Mouse (Mus musculus): ENCODE results near the gene Pax3.
A peak's percentile ranks its signal among the peaks of the same experiment; 100 is the strongest.

Pax3 gene

DNA sequence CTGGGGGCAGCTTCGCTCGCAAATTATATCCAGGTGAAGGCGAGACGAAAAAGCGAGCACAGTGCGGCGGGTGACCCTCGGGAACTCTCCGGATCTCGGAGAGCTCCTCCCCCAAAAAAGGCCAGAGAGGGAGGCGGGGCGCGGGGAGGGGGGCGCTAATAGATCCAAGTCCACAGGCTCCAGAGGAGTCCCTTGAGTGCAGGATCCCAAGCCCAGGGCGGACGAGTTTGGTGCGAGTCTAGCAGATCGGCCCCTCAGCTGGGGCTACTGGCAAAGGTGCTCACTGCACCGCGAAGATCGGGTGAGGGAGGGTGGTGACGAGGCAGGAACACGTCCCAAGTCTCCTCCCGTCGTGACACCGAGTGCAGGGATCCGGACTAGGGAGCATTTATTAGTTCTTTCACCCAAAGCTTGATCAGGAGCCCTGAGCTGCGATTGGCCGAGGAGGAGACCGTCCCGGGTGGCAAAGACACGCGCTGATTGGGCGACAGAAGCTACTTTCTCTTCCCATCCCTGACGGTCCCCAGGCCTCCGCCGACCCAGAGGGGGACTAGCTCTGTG, at the start of gene Pax3:
Pax3 (minus strand) TSS at position 384 of the 561 bp plus-strand sequence.
- DNase-seq = no peak

DNA sequence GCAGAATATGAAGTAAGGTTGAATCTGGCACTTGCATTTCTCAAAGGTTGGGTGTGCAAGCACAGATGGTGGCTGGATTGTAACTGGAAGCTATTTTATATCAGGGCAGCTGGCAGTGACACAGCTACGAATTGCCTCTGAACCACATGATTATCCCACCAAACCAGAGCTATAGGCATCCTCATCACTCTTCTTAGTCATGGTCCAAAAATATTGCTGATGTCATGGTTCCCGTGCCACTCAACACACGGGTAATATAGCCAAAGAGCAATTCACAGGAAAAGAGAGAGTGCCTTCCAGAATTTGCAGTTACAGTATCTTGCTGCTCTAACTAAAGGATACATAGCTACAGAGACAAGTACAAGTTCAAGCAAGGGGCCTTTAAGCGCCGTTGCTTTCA, 37.4 kb upstream of the Pax3 start:
- DNase-seq = no peak

DNA sequence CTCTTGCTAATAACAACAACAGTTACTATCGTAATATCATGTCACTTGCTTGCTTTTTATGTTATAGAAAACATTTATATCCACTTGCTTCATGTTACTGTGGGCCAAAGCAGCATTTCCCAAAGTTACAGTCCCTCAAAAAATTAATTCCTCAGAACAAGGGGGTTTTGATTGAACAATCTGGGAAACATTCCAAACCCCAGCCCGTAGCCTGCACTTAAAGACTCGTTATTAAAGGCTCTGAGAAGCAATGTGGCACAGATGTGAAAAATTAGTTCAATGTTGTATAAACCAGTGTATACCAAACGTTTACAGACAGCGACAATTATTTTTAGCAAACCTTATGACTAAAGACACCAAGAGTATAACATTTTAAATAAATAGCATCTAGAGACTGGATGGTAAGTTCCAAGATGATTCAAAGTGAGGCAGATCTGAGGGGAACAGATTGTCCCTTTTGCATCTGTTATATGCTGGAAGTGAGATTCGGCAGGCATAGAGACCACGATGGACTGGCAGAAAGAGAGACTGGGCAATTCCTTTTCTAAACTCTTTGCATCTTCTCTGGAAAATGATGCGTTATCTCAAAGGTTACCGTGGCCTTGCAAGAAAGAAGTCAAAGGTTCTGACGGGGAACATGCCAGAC, 35.1 kb upstream of the Pax3 start:
- DNase-seq = no peak

DNA sequence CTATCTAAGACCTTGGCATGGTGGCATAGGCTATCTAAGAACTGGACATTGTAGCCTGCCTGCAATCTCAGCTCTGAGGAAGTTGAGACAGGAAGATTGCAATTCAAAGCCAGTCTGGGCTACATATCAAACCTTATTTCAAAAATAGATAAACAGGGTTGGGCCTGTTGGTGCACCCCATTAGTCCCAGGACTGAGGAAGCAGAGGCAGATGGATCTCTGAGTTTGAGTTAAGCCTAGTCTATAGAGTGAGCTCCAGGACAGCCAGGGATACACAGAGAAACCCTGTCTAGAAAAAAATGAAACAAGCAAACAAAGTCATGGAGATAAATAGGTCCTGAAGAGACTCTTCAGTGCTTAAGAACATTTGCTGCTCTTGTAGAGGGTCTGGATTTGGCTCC, 32.9 kb upstream of the Pax3 start:
- no peak for DNase-seq

DNA sequence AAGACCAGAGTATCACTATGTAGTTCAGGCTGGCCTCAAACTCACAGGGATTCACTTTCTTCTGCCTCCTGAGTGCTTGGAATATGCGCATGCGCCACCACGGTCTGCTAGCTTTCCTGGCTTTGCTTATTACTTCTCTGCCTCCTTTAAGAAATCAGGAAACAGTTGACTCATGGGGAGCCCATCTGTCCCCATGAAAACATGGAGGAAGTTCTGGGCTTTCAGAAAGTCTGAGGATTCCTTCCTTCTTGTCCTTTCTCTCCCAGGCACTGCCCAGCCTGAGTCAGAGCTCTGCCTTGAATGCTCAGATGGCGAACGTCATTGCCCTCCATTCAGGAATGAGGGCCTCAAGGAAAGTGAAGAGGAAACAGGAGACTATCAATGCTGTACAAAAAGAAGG, 31.8 kb upstream of the Pax3 start:
- no peak for DNase-seq

DNA sequence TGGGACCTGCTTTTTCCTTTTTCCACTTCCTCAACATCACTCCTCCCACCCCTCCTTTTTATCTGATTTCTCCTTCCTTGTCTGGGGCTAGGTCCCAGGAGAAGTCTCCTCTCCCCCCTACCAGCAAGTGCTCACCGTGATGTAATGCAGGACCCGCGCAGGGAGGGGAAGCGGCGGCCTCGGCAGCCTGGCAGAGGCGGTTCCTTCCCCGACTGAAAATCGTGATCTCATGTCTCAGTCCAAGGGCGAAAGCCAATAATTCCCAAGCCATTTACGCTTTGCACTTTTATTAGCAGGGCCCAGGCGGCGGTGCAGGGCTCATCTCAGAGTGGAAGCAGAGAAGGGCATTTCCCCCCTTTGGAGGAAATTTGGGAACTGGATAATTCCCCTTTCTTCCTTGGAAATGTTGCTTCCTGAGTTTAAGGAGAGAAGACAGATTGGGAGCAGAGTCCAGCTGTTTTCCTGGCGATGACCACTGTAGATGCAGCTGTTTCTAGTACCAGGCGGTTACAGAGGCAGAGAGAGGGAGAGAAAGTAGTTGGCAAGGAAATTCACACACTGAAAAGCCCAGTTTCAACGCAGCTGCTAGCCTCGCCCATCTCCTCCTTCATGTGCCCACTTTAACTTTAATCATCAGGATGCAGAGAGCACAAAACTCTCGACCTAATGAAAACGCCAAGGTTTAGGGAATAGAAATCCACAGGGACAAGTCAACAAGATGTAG, 21.3 kb upstream of the Pax3 start:
- peak in 1 of 2 experiments; percentile 37 for DNase-seq

DNA sequence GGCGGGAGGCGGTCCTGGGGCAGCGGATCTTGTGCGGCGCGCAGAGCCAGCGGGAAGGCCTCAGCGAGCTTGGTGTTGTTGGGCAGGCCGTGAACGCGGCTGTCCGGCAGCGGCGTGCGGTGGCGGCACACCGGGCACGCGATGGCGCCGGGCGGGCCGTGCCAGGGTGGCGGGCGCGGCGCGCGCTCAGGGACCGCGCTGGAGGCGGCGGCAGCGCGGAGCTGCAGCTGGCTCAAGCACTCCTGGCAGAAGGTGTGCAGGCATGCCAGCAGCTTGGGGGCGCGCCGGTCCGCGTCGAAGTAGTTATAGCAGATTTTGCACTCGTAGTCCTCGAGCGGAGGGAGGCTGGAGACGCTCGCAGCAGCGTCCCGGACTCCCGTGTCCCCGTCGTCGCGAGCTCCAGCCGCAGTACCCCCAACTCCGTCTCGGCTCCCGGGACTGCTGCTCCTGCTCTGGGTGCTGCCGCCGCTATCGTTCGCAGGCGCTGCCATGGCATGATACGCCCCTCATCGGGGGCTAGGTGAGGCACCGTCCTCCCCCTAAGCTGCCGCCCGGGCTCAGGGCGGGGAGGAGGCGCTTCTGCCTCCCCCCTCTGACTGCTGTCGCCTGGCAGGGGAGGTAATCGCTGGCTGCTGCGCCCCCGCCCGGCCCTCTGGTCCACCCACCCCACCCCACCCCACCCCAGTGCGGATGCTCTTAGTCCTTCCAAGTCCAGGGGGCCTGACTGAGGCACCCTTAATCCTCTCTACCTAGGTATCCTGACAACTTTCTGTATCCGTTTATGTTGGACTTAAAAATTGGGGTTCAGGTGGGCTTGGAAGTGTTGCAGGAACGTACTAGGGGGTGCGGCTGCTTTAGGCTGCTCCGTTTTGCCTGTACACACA, 20.5 kb upstream of the Pax3 start:
- DNase-seq = peak in 1 of 2 experiments; percentile 59

DNA sequence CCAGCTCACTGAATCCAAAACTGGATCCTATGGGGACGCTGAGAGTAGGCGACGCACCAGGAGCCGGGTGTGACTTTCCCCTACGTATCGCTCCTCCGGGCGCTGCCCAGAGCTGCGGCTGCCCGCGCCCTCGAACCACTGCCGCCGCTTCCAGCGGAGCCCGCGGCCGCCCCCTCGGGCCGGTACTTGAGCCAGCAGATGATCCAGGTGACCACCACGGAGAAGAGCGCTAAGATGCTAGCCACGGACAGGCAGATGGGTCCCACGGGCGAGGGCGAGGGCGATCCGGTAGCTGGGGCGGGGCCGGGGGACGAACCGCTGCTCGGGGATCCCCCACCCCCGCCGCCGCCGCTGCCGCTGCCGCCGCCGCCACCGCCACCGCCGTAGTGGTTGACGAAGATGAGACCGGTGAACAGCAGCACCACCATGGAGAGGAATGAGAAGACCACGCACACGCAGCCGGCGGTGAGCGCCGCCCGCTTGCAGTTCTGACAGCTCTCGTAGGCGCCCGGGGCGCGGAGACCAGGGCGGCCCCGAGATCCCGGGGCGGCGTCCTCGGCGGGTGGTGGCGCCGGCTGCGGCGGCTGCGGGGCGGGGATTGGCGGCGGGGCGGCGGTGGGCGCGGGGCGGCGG, 19.7 kb upstream of the Pax3 start:
- DNase-seq = peak in 1 of 2 experiments; percentile 44

DNA sequence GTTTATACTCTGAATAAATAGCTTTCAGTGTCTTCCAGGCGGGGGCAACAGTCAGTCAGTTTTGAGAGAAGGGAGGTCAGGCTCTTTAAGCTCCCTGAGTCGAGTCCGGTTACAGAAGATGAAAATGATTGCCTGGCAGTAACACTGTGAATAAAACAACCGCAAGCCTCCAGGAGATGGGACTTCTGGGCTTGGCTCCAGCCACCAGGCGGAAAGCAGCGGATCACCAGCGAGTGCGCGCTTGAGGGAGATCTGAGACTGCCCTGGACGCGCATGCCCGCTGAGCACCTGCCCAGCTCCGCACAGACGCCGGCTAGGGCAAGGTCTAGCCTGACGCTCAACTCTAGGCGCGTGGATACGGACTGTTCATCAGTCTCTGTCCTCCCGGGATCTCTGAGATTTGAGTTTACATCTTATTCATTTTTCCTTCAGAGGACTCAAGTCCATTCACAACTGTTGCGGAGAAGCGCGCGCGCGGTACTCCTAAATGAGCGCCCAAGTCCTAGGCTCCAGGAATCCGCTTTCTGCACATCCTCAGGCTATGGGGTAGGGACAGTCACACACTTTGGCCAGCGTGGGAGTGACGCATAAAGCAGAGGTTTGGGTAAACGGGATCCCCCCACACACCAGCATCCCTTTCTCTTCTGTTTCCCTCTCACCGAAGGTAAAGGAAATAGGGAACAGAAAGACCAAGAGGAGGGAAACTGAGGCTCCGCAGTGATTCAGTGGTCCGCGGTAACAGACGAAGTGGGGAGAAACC, 19.0 kb upstream of the Pax3 start:
- DNase-seq = peak in 1 of 2 experiments; percentile 63

DNA sequence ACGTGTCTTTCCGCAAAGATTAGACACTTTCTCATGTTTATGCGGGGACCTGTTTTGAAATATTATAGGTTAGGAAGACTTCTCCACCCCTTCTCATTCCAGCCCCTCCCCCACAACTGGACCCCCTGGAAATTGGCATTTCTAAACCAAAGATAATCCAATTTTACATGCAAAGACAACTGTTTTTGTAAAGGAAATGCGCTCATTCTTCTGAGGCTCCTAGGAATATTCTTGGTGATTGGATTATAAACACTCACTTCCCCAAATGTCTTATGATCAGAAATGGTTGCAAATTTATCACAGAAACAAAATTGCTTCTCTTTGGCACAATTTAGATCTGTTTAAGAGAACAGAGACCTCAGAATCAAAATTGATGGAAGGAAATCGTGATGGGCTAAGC, 14.1 kb upstream of the Pax3 start:
- no peak for DNase-seq

DNA sequence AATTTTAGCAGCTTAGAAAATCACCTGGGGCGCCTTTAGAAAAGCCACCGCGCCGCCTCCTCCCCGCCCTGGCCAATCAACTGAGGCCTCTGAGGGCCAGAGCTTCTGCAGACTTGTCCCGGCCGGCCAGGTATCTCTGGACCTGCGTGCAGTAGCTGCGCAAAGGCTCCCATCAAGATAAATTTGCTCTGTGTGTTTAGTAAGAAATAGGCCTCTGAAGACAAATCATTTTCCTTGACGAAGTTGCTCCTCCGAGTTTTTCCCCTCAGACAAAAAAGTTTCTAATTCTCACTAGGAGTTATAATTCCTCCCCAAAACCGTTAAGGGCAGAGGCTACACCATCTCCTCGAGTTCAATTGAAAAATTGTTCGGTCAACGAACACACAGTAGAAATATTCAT, 13.6 kb upstream of the Pax3 start:
- DNase-seq = no peak

DNA sequence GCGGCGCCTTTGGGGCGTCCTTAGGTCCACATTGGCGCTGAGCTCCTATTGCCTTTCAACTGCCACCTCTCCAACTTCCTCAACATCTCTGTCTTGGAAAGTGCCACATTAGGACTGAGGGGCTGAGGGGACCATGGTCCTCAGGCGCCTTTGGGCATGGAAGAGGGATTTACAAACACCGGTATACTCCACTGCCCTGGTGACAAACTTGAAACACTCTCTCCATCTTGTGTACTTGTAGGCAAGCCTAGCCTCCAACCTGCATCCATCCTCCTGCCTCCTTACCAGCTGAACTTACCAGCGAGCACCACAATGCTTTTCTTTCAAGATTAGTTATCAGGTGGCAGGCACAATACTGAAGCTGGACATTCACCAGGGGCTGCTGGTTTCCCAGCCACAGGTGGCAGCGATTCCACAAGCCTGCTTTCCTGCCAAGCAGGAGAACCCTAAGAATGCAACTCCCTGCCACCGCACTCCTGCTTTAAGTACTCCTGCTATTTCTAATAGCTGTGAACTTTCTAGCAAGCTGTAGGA, 11.4 kb upstream of the Pax3 start:
- no peak for DNase-seq

DNA sequence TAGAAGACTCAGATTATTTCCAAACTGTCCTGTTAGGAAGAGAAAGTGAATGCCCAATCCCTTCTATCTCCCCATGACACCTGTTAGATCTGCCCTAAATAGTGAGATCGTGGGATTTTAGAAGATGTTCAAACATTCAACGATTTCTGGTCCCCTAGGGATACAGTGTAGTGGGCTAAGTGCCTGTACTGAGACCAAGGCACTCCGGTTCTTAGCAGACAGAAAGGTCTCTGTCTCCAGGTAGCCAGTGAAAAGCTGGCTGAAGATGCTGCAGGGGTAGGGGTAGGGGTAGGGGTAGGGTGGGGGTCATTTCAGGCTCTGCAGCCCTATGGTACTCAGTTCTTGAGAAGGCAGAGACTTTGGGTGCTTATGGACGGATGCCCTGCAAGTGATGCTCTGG, 7.4 kb upstream of the Pax3 start:
- DNase-seq = no peak

DNA sequence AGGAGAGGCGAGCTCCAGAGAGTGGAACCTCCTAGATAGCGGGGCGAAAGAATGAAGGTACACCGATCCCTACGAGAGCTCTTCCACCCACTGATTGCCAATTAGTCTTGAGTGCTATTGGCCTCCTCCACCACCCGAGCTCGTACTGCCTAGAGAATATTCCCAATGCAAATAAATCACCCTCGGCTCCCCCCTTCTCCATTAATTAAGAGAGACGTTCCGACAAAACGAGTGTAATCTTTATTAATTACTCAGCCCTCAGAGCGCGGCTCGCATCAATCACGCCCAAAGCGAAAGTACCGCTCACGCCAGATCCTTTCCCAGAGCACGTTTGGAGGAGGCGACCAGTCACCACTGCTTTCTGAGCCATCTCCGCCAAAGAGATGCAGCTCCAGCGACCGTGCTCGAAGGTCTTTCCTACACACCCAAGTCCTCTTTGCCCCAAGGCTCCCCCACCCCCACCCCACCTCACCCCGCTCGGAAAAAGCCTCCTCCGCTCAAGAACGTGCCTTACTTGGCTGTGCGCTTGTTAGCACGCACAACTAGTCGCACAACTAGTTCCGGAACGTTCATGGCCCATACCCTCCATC, 6.8 kb upstream of the Pax3 start:
- no peak for DNase-seq

DNA sequence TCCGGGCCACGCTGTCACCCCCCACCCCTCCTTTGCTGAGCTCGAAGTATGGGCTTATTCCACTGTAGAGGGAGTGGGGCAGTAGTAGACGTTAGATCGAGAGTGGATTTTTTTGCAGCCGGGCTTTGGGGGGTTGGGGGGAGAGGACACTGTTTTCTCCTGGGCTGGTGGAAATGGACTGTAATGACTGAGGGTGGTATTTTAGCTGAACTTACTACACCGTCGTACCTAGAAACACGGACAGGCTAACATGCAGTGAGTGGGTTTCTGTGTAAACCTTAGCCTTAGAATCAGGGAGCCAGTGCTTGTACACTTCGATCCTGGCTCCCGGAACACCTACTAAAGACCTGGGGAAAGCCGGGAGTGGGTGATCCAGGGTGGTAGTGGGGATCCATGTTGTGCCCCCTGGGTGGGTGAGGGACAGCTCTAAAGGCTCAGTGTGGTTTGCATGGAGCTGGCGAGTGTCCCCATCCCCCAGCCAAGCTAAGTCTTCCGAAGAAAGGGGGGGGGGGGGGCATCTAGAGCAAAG, 6.2 kb upstream of the Pax3 start:
- no peak for DNase-seq

DNA sequence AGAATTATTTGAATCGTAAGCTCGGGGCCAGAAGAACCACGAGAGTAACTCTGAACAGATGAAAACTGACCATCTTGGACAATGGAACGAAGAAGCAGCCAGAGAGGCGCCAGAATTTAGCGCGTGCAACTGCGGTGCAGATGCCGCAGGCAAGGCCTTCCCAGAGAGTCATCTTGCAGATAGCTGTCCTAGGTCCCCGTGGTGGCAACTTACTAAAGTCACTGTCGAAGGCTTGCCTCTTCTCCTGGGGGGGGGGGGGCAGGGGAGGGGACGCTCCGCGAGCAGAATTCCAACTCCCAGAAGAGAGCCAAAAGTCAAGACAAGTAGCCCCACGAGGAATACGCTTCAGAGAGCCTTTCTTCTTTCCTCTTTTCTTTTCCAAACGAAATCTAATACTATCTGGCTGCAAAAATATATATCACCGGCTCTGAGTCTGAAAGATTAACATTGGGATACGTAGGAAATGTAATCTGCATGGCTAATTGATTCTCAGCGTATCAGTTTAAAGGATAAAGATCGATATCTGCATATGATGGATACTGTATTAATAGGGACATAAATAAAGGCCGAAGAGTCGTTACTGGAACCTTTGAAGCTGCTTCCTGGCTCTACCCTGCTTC, 5.6 kb upstream of the Pax3 start:
- DNase-seq = no peak

DNA sequence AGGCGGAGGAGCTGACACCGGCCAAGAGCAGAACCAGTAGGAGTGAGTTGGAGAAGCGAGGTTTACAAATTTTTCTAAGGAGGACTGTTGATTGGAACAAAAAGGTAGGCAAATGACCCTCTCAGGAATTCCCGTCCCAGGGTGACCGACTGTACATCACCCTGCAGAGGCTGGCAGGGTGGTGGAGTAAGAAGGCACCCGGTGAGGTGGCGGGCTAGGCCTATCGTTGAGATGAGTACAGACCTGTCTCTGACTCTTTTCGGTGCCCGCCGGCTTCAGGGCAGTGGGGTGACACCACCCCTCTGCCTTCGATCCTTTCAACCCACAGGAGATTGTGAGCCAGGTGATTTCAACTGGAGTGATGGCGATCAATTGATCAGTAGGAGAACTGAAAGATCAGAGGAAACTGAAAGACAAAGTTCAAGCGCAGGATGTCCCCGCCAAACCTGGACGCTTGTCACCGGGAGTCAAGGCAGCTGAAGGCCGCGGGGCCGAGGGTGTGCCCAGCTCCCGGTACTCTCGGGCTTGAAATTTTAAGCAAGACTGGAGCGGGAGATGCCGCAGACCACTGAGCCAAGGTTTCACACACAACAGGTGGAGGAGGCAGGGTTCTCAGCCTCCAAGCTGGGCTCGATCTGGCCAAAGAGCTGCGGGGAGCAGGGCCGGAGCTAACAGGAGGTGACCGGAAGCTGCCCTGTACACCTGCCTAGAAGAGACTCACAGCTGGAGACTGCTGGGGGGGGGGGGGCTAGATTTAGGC, 4.5 kb upstream of the Pax3 start:
- DNase-seq = no peak

DNA sequence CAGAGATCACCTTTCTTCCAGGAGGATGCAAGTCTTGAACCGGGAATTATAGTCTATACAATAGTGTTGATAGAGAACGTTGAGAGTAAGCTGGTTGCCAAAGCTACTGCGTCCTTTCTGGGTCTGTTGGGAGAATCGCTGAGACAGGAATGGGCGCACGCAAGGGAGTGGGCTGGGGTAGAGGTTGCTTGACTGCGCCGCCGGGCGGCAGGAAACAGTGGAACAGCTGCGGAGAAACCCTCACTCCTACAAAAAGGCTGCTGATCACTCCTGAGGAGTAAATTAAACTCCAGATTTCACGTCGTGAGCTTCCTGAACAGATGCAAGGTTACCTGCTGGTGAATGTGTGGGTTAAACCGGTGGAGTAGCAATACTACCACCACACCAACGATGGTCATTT, 3.3 kb upstream of the Pax3 start:
- DNase-seq = no peak

DNA sequence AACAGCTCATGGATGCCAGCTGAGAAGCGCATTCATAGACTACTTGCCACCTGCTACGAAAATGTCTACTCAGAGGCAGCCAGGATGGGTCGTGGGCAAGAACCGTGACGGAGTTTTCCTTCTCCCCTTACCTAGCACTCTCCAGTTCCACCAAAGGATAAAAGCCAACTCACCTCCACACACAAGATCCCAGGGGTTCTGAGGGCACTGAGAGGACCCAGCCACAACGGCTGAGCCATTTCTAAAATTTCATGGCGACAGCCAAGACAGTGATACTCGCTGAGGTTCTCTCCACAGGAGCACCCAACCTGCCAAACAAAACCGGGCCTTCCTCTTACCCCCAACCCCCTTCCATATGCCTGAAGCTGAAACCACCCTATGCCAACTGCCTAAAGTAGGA, 2.3 kb upstream of the Pax3 start:
- no peak for DNase-seq
